Mouse (Mus musculus): ENCODE data around the gene Sgf29.

The Sgf29 gene

DNA sequence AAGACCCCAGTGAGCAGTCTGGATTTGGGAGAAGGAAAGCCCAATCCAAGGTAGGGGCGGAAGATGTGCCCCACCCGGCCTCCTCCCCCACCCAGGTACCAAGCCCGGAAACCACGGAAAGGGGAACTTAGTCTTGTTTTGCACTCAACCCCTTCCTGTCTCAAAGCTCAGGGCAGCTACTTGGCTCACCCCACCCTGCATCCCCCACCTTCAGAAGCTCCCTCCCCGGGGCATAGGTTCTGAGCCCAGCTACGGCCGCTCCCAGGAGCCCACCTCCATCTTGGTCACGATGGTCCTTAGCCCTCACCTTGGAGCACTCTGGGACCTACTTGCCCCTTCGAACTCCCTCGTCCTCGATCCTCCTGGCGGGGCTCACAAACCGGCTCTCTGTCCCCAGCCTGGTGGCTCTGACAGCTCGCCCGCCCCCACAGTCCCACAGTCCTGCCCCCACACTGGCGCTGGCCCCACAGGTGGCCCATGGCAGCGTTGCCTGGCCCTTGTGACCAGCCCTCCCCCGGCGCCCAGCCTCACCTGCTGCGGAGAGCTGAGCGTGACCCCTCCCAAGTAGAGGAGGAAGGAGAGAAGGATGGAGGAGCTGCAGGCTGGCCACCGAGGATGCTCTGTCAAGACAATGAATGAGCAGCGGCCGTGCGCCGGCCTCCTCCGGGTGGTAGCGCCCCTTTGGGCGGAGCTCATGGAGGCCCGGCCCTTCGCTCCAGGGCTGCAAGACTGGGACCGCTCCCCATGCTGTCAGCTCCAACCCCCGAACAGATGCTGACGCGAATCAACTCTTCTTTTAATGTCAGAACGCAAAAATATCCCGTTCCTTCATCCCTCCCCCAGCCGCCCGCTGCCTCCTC lies 55.2 kb downstream of the Sgf29 start:
- DNase-seq (ENCODE audit: low read depth, low spot score), result peak; percentile 47

DNA sequence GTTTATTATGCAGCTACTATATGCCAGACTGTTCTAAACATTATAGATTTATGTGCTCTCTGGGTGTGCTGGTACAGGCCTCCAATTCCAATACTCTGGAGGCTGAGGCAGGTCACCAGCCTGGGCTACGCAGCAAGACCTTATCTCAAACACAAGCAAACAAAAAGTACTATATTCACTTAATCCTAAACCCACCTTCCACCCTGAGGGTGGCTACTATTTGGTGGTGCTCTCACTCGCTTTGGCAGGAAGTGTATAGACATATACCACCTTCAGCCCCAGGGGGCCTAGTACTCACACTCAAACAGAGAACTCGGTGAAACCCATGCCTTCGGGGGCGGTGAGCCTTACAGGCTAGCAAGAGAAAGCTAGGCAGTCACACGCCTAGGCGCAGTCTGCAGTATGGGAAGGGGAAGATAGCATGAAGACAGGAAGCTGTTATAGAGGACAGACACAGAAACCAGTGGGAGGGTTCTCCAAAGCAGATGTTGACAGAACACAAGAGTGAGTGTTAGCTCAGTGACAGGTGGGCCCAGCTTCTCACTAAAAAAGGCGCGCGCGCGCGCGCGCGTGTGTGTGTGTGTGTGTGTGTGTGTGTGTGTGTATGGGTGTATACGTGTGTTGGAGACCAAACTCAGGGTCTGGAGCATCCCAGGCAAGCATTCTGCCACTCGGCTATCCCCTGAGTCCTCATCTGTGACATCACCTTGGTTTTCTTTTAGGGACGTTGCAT lies 58.5 kb downstream of the Sgf29 start, which contains the start of gene Coro1a:
TSS of gene Coro1a (minus strand) at position 346 of the 733 bp plus-strand sequence.
- DNase-seq (ENCODE audit: low read depth, low spot score), result no peak

DNA sequence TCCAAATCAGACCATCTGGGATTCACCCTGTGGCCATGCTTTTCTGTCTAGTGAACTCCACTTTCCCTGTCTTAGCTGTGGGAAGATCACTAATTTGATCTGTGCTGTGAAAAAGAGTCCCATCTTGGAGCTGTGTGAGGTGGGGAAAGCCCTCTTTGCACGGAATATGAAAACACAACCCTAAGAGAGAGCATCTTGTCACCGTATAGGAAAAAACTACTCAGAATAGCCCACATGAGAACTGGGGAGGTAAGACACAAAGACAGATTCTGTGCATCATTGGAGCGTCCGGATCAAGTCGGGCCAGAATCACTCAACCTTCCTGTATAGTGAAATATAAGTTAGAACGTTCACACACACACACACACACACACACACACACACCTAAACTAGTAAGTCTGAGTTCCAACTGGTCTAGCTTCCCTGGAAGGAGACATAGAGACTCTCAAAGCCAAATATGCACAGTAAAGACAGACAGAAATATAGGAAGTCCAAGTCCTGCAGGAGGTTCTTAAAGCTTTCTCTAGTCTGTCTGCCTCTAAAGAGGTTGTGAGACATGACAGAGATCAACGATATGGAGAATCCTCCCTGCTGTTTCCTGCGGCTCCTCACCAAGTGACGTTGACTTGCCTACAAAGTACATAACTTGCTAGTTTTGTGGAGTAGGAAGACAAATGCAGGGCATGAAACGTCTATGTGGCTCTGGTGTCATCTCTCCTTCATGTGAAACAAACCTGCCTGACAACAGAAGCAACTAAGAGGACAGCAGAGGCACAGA lies 59.3 kb downstream of the Sgf29 start:
- no peak for DNase-seq (ENCODE audit: low read depth, low spot score)

DNA sequence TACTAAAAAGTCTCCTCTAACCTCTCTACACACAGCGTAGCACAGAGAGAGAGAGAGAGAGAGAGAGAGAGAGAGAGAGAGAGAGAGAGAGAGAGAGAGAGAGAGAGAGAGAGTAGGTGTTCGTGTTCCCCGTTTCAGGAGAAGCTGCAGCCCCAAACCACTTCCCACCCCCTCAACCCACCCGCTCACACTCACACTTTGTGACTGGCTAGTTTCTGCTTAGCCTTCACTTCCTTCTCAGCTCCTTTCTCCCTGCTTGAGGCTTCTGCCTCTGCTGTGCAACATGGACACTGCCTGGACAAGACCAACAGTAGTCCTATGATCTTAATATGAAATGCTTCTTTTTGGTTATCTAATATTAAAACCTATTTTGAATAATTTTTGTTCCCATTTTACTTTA lies 61.2 kb downstream of the Sgf29 start:
- DNase-seq (ENCODE audit: low read depth, low spot score), result no peak

DNA sequence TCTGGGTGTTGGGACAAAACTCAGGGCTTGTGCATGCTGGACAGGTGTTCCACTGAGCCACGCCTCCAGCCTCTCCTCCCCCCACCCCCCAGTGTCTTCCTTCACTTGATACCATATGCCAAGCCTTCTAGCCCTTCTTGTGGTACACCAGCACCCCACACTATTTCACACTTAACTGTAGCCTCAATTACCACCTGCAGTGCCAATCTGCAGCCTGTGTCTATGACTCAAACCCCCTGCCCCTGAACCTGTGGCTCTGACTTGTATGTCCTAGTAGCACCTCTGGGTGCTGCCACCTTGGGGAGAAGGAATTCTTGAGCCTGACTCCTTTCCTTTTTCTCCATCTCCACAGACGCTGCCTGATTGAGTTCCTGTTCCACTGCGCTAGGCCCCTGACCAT lies 62.8 kb downstream of the Sgf29 start:
- no peak for DNase-seq (ENCODE audit: low read depth, low spot score)

DNA sequence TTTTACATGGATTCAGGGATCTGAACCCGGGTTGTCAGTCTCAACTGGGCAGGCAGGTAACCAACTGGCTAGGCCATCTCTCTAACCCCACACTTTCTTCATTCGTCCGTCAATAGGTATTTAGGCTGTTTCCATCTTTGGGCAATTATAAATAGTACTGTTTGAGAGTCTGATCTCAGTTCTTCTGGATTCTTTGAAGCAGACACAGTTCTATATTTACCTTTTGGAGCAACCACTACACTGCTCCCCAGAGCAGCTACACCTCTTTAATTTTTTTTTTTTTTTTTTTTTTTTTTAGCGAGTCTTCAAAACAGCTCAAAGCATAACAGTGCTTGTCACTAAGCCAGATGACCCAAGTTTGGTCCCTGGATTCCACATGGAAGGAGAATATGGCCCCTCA lies 66.6 kb downstream of the Sgf29 start:
- no peak for DNase-seq (ENCODE audit: low read depth, low spot score)

DNA sequence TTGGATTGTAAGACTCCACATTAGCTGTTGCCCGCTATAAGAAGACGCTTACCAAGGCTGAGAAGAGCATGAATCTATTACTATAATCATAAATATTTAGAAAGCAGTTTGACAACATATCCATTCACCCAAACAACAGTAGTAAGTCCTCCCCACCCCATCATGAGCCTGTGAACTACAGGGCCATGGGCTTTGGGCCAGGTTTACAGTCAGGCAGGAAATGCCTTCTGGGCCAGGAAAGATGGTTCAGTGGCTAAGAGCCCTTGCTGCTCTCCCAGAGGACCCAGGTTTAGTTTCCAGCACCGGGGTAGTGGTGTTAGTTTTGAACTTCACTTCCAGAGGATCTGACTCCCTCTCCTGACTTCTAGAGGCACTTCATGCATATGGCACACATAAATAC lies 68.5 kb downstream of the Sgf29 start:
- no peak for DNase-seq (ENCODE audit: low read depth, low spot score)

DNA sequence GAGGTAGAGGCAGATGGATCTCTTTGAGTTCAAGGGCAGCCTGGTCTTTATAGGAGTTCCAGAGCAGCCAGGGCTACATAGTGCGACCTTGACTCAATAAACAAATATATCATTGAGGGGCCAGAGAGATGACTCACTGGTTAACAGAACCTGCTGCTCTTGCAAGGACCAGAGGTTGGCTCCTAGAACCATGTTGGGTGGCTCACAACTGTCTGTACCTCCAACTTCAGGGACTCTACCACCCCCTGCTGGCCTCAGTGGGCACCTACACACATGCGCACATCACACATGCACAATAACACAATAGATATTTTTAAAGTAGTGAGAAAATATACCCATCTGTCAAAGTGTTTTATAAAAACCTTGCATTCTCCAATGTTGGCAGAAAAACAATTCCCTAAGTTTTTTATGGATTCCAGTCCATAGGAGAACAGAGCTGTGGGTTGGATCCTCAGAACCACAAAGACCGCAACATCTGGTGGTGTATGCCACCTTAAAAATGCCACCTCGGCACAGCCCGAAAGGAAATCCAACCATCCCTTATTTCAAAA lies 69.8 kb downstream of the Sgf29 start:
- no peak for DNase-seq (ENCODE audit: low read depth, low spot score)

DNA sequence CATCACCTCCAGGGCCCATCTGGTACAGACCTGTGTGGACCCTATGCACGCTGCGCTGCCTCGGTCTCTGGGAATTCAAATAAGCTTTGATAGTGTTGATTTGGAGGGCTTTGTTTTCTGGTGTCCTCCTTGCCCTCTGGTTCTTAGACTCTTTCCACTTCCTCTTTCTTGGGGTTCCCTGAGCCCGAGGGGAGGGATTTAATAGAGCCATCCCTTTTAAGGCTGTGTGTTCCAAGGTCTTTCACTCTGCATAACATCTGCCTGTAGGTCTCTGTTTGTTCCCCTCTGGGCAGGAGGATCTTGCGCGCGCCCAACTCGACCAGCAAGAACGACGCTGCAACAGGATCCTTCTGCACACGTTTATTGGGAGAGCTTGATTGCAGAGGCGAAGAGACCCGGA lies 72.5 kb downstream of the Sgf29 start:
- no peak for DNase-seq (ENCODE audit: low read depth, low spot score)
